Mouse (Mus musculus): ENCODE results near the gene Tecta. TPM values are rescaled to one million over a fixed set of nuclear protein-coding genes. Genes with fewer than 3 reads are reported as not detected.

The Tecta gene
- polyA plus RNA-seq (2014; fragmentation: Nextera tagmentation; extraction: Ambion mirVana) = 0.12 and 0.33 TPM in 2 replicates

GRCm38 (mm10) chr9:42399829-42400228, at the start of gene Tecta:
Gene Tecta (minus strand): TSS chr9:42399929.
- Histone ChIP-seq H3K4me1 (ENCODE audit: control insufficient read depth, insufficient read depth, low read length) (peaks cover 6% of the 10 kb centered on the region), H3K4me2 (ENCODE audit: low read length) (no peak within 1 kb of the TSS), H3K36me3 (ENCODE audit: control insufficient read depth, insufficient read depth, low read length) (no peaks in the 10 kb centered on the region), H3K9ac (ENCODE audit: low read length) (no peak within 1 kb of the TSS), H3K4me3 (ENCODE audit: low read depth, low read length) (no peak within 1 kb of the TSS), H3K9me3 (replicated peaks; ENCODE audit: control insufficient read depth, low read length) (no peaks in the 10 kb centered on the region), H3K27me3 (replicated peaks; ENCODE audit: control insufficient read depth, insufficient read depth, low read length) (no peaks in the 10 kb centered on the region), H3K27ac (ENCODE audit: low read depth, low read length) (no peak within 1 kb of the TSS)
- DNase-seq (ENCODE audit: low spot score) (no peak), ATAC-seq (no peak)
- WGBS = 44% methylated on average over 6 of the region's 6 CpGs

- WGBS = 90% methylated on average over 6 of the region's 6 CpGs
- H3K9ac ChIP-seq (ENCODE audit: low read length) = no peak overlapping the region
- no peak overlapping the region for H3K27ac ChIP-seq (ENCODE audit: low read depth, low read length)
- no peak for ATAC-seq
- H3K9me3 ChIP-seq (replicated peaks; ENCODE audit: control insufficient read depth, low read length) = no peaks in the 10 kb centered on the region
- DNase-seq (ENCODE audit: low spot score) = no peak
- no peak overlapping the region for H3K4me2 ChIP-seq (ENCODE audit: low read length)
- peaks cover 53% of the 10 kb centered on the region for H3K36me3 ChIP-seq (ENCODE audit: control insufficient read depth, insufficient read depth, low read length)
- no peaks in the 10 kb centered on the region for H3K4me1 ChIP-seq (ENCODE audit: control insufficient read depth, insufficient read depth, low read length)
- H3K27me3 ChIP-seq (replicated peaks; ENCODE audit: control insufficient read depth, insufficient read depth, low read length) = no peaks in the 10 kb centered on the region
- no peak overlapping the region for H3K4me3 ChIP-seq (ENCODE audit: low read depth, low read length)
These were observed 49.3 kb upstream of the Tecta start for GRCm38 (mm10) chr9:42449043-42449442.

DNA sequence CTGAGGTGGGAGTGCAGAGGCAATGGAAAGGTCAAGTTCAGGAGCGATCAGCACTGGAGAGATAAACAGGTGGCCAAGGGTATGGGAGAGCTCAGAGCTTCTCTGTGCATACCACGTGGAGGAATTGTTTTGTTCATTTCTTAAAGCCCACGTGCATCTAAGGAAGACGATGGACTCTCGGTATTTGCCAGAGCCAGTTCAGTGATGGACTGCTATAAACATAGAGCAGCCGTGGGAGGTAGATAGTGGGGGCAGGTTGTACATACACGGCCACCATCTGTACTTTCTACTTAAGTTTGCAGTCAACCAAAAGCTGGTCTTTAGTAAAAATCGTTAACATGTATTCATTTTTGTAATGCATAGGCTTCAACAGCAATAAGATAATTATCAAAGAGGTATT, 42.4 kb upstream of the Tecta start:
- DNase-seq (ENCODE audit: low spot score) = no peak
- Histone ChIP-seq H3K4me1 (ENCODE audit: control insufficient read depth, insufficient read depth, low read length) (peaks cover 6% of the 10 kb centered on the region), H3K9ac (ENCODE audit: low read length) (no peak overlapping the region), H3K9me3 (replicated peaks; ENCODE audit: control insufficient read depth, low read length) (no peaks in the 10 kb centered on the region), H3K27me3 (replicated peaks; ENCODE audit: control insufficient read depth, insufficient read depth, low read length) (no peaks in the 10 kb centered on the region), H3K36me3 (ENCODE audit: control insufficient read depth, insufficient read depth, low read length) (peaks cover 60% of the 10 kb centered on the region), H3K4me3 (ENCODE audit: low read depth, low read length) (no peak overlapping the region), H3K27ac (ENCODE audit: low read depth, low read length) (no peak overlapping the region), H3K4me2 (ENCODE audit: low read length) (no peak overlapping the region)
- 93% methylated on average over 8 of the region's 8 CpGs for WGBS
- ATAC-seq = no peak

DNA sequence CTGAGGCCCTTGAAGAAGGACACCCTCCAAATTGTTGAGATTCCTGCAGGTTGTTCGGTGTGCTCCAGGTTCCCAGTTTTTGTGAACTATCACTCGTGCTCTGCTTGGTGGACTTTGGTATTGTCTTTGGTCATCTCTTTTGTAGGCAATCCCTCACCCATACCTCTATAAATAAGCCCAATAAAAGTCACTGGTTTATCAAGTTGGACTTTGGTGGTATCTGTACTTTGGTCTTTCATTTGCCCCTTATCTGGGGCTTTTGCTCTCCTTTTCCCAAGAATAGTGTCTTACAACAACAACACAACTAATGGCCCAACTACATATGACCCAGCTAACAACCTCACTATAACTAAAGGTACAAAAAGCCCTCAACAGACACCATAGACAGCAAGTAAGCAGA, 41.5 kb upstream of the Tecta start:
- peaks cover 6% of the 10 kb centered on the region for H3K4me1 ChIP-seq (ENCODE audit: control insufficient read depth, insufficient read depth, low read length)
- ATAC-seq (no peak), DNase-seq (ENCODE audit: low spot score) (no peak)
- no peaks in the 10 kb centered on the region for H3K27me3 ChIP-seq (replicated peaks; ENCODE audit: control insufficient read depth, insufficient read depth, low read length)
- H3K9me3 ChIP-seq (replicated peaks; ENCODE audit: control insufficient read depth, low read length) = no peaks in the 10 kb centered on the region
- H3K9ac ChIP-seq (ENCODE audit: low read length) = no peak overlapping the region
- 100% methylated on average over 2 of the region's 2 CpGs for WGBS
- no peak overlapping the region for H3K27ac ChIP-seq (ENCODE audit: low read depth, low read length)
- H3K4me3 ChIP-seq (ENCODE audit: low read depth, low read length) = no peak overlapping the region
- H3K36me3 ChIP-seq (ENCODE audit: control insufficient read depth, insufficient read depth, low read length) = peaks cover 69% of the 10 kb centered on the region
- H3K4me2 ChIP-seq (ENCODE audit: low read length) = no peak overlapping the region

DNA sequence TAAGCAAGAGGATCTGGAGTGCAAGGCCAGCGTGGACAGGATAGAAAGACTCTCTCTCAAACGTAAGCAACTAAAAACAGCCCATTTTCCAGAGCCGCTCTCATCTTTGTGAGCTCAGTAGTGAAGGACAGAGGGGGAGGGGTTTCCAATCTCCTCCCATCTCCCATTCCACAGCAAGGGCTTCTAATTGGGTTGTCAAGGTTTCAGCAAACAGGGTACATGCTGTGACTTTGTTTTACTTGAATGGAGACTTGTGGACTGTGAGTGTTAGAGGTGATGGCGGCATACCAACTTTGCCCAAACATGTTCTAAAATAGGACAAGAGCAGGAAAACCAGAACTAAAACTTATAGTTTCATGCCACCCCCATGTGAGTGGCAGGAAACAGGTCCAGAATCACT, 39.7 kb upstream of the Tecta start:
- H3K4me1 ChIP-seq (ENCODE audit: control insufficient read depth, insufficient read depth, low read length) = peaks cover 6% of the 10 kb centered on the region
- DNase-seq (ENCODE audit: low spot score) (peak; percentile 57), ATAC-seq (no peak)
- H3K27me3 ChIP-seq (replicated peaks; ENCODE audit: control insufficient read depth, insufficient read depth, low read length) = no peaks in the 10 kb centered on the region
- no peak overlapping the region for H3K9ac ChIP-seq (ENCODE audit: low read length)
- H3K9me3 ChIP-seq (replicated peaks; ENCODE audit: control insufficient read depth, low read length) = no peaks in the 10 kb centered on the region
- WGBS = 5% methylated on average over 4 of the region's 4 CpGs
- no peak overlapping the region for H3K4me3 ChIP-seq (ENCODE audit: low read depth, low read length)
- H3K36me3 ChIP-seq (ENCODE audit: control insufficient read depth, insufficient read depth, low read length) = peaks cover 71% of the 10 kb centered on the region
- H3K27ac ChIP-seq (ENCODE audit: low read depth, low read length) = no peak overlapping the region
- H3K4me2 ChIP-seq (ENCODE audit: low read length) = no peak overlapping the region

GRCm38 (mm10) chr9:42432155-42432554, 32.4 kb upstream of the Tecta start:
- DNase-seq (ENCODE audit: low spot score) (no peak), ATAC-seq (no peak)
- peaks cover 61% of the 10 kb centered on the region for H3K36me3 ChIP-seq (ENCODE audit: control insufficient read depth, insufficient read depth, low read length)
- WGBS = 96% methylated on average over 2 of the region's 2 CpGs
- H3K9ac ChIP-seq (ENCODE audit: low read length) = no peak overlapping the region
- H3K4me3 ChIP-seq (ENCODE audit: low read depth, low read length) = no peak overlapping the region
- H3K4me1 ChIP-seq (ENCODE audit: control insufficient read depth, insufficient read depth, low read length) = no peaks in the 10 kb centered on the region
- H3K27me3 ChIP-seq (replicated peaks; ENCODE audit: control insufficient read depth, insufficient read depth, low read length) = no peaks in the 10 kb centered on the region
- no peaks in the 10 kb centered on the region for H3K9me3 ChIP-seq (replicated peaks; ENCODE audit: control insufficient read depth, low read length)
- H3K4me2 ChIP-seq (ENCODE audit: low read length) = no peak overlapping the region
- no peak overlapping the region for H3K27ac ChIP-seq (ENCODE audit: low read depth, low read length)

GRCm38 (mm10) chr9:42431606-42432005, 31.9 kb upstream of the Tecta start:
- Histone ChIP-seq H3K27me3 (replicated peaks; ENCODE audit: control insufficient read depth, insufficient read depth, low read length) (no peaks in the 10 kb centered on the region), H3K9ac (ENCODE audit: low read length) (no peak overlapping the region), H3K27ac (ENCODE audit: low read depth, low read length) (no peak overlapping the region), H3K36me3 (ENCODE audit: control insufficient read depth, insufficient read depth, low read length) (peaks cover 58% of the 10 kb centered on the region), H3K4me3 (ENCODE audit: low read depth, low read length) (no peak overlapping the region), H3K9me3 (replicated peaks; ENCODE audit: control insufficient read depth, low read length) (no peaks in the 10 kb centered on the region), H3K4me2 (ENCODE audit: low read length) (no peak overlapping the region), H3K4me1 (ENCODE audit: control insufficient read depth, insufficient read depth, low read length) (no peaks in the 10 kb centered on the region)
- DNase-seq (ENCODE audit: low spot score) (no peak), ATAC-seq (no peak)
- 81% methylated on average over 2 of the region's 2 CpGs for WGBS

DNA sequence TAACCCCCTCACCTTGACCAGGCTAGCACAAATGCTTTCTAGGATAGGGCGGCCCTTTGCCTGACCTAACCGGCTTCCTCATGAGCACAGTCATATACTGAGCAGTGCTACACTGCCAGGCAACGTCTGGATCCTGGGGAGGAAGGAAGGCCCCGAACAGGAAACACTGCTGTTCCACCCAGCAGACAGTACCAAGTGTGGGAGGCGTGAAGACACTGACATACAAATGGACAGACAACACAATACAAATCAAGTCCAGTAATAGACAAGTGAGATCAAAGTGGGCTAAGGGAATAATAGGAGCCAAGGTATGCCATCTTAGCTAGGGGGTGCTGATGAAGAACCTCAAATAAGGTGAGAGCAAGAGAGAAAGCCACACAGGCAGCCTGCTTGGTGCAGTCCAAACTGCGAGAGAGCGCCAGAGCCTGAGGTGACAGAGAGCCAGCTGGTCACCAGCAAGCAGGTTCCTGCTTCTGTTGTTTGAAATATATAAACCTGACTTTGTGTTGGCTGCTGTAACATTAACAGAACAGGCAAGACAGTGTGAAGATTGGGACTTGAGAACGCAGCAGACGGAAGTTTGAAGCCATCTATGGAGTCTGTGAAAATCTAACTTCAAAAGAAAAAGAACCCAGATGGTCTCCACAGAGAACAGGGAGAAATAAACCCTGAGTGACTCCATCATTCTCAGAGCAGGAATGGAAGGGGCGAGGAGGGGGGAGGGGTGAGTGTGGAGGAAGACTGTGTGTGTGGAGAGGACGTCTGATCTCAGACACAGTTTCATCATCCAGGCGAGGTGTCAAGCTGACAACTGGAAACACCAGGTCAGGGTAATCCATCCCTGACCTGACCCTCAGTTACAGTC, 28.6 kb upstream of the Tecta start:
- ATAC-seq (no peak), DNase-seq (ENCODE audit: low spot score) (no peak)
- 79% methylated on average over 12 of the region's 12 CpGs for WGBS
- no peak overlapping the region for H3K9ac ChIP-seq (ENCODE audit: low read length)
- H3K4me2 ChIP-seq (ENCODE audit: low read length) = no peak overlapping the region
- no peak overlapping the region for H3K27ac ChIP-seq (ENCODE audit: low read depth, low read length)
- no peaks in the 10 kb centered on the region for H3K9me3 ChIP-seq (replicated peaks; ENCODE audit: control insufficient read depth, low read length)
- no peaks in the 10 kb centered on the region for H3K27me3 ChIP-seq (replicated peaks; ENCODE audit: control insufficient read depth, insufficient read depth, low read length)
- H3K36me3 ChIP-seq (ENCODE audit: control insufficient read depth, insufficient read depth, low read length) = peaks cover 48% of the 10 kb centered on the region
- no peaks in the 10 kb centered on the region for H3K4me1 ChIP-seq (ENCODE audit: control insufficient read depth, insufficient read depth, low read length)
- H3K4me3 ChIP-seq (ENCODE audit: low read depth, low read length) = no peak overlapping the region

- WGBS = 48% methylated on average over 10 of the region's 10 CpGs
- no peak overlapping the region for H3K4me3 ChIP-seq (ENCODE audit: low read depth, low read length)
- H3K4me2 ChIP-seq (ENCODE audit: low read length) = no peak overlapping the region
- H3K4me1 ChIP-seq (ENCODE audit: control insufficient read depth, insufficient read depth, low read length) = no peaks in the 10 kb centered on the region
- no peak for ATAC-seq
- H3K9ac ChIP-seq (ENCODE audit: low read length) = no peak overlapping the region
- no peak for DNase-seq (ENCODE audit: low spot score)
- H3K36me3 ChIP-seq (ENCODE audit: control insufficient read depth, insufficient read depth, low read length) = peaks cover 49% of the 10 kb centered on the region
- H3K27me3 ChIP-seq (replicated peaks; ENCODE audit: control insufficient read depth, insufficient read depth, low read length) = no peaks in the 10 kb centered on the region
- no peak overlapping the region for H3K27ac ChIP-seq (ENCODE audit: low read depth, low read length)
- no peaks in the 10 kb centered on the region for H3K9me3 ChIP-seq (replicated peaks; ENCODE audit: control insufficient read depth, low read length)
These were observed 27.1 kb upstream of the Tecta start for GRCm38 (mm10) chr9:42426661-42427358.

Measured in forebrain, embryonic 14.5 days (tissue).